Comparison of ENCODE assay signal across 8 mouse cellular contexts in genomic region chr14:47472743-47473546, GRCm38 (mm10). TPM values are rescaled to one million over a fixed set of nuclear protein-coding genes. Genes with fewer than 3 reads are reported as not detected.
A peak's percentile ranks its signal among the peaks of the same experiment; 100 is the strongest.
DNase-seq lines count a peak whose midpoint lies in the region; ATAC-seq and TF ChIP-seq lines count a peak whose summit lies in the region.

No protein-coding gene starts in this region.

- H3K4me1 ChIP-seq in cortical plate, adult 2 months (ENCODE audit: control insufficient read depth, insufficient read depth, low read length) = peaks cover 4% of the 10 kb centered on the region; the same call in 1 of the 2 replicates
- 0 out of 2 replicates have a peak, but pooled peaks cover 9% of the 10 kb centered on the region for H3K4me1 ChIP-seq in intestine, embryonic 14.5 days (replicated peaks; ENCODE audit: control insufficient read depth, insufficient read depth, low read length)
- peaks cover 9% of the 10 kb centered on the region; the same call in 1 of the 2 replicates for H3K4me1 ChIP-seq in limb, embryonic 14.5 days (ENCODE audit: control insufficient read depth, insufficient read depth, low read length)
- peaks cover 17% of the 10 kb centered on the region for H3K4me1 ChIP-seq in midbrain, embryonic 15.5 days

- peak overlapping the region; percentile 82 for H3K9ac ChIP-seq in intestine, embryonic 14.5 days (ENCODE audit: low read length)
- H3K9ac ChIP-seq in limb, embryonic 14.5 days (ENCODE audit: low read depth, low read length, severe bottlenecking) = peak overlapping the region; percentile 94
- H3K9ac ChIP-seq in midbrain, embryonic 15.5 days = peak overlapping the region; percentile 87

- H3K27ac ChIP-seq in cortical plate, adult 2 months (ENCODE audit: insufficient read depth, low read length) = peak overlapping the region; percentile 98
- H3K27ac ChIP-seq in intestine, embryonic 14.5 days (ENCODE audit: low read depth) = peak overlapping the region; percentile 80
- peak overlapping the region; percentile 79 for H3K27ac ChIP-seq in limb, embryonic 14.5 days (replicated peaks; ENCODE audit: low read depth, low read length)
- H3K27ac ChIP-seq in midbrain, embryonic 15.5 days = peak overlapping the region; percentile 91

- H3K4me2 ChIP-seq in intestine, embryonic 14.5 days (ENCODE audit: low read length) = peak overlapping the region; percentile 72
- peak overlapping the region; percentile 59 for H3K4me2 ChIP-seq in limb, embryonic 14.5 days (replicated peaks; ENCODE audit: low read depth, low read length, severe bottlenecking)
- H3K4me2 ChIP-seq in midbrain, embryonic 15.5 days = peak overlapping the region; percentile 58

- H3K4me3 ChIP-seq in cortical plate, adult 2 months (ENCODE audit: insufficient read depth, low read length) = peak overlapping the region; percentile 95
- peak overlapping the region; percentile 83 for H3K4me3 ChIP-seq in intestine, embryonic 14.5 days (ENCODE audit: low read depth, low read length)
- H3K4me3 ChIP-seq in limb, embryonic 14.5 days (replicated peaks; ENCODE audit: low read length) = peak overlapping the region; percentile 93
- peak overlapping the region; percentile 98 for H3K4me3 ChIP-seq in midbrain, embryonic 15.5 days

- no peaks in the 10 kb centered on the region for H3K36me3 ChIP-seq in intestine, embryonic 14.5 days (ENCODE audit: control insufficient read depth, insufficient read depth, low read length)
- H3K36me3 ChIP-seq in limb, embryonic 14.5 days (ENCODE audit: control insufficient read depth, insufficient read depth, low read length) = peaks cover 3% of the 10 kb centered on the region; the same call in 1 of the 2 replicates
- no peaks in the 10 kb centered on the region for H3K36me3 ChIP-seq in midbrain, embryonic 15.5 days (replicated peaks)

- H3K9me3 ChIP-seq in intestine, embryonic 14.5 days (ENCODE audit: control insufficient read depth, low read length) = no peaks in the 10 kb centered on the region
- no peaks in the 10 kb centered on the region for H3K9me3 ChIP-seq in limb, embryonic 14.5 days (ENCODE audit: control insufficient read depth, low read length)
- no peaks in the 10 kb centered on the region for H3K9me3 ChIP-seq in midbrain, embryonic 15.5 days

- peak; percentile 82 for ATAC-seq in intestine, embryonic 14.5 days (replicated peaks; ENCODE audit: low FRiP score, low TSS enrichment, low read depth)
- peak; percentile 65 for ATAC-seq in limb, embryonic 14.5 days (ENCODE audit: low FRiP score, low read depth)
- ATAC-seq in midbrain, embryonic 15.5 days (replicated peaks) = peak; percentile 71

- H3K27me3 ChIP-seq in intestine, embryonic 14.5 days (replicated peaks; ENCODE audit: control insufficient read depth, insufficient read depth, low read length) = no peaks in the 10 kb centered on the region
- H3K27me3 ChIP-seq in limb, embryonic 14.5 days (ENCODE audit: control insufficient read depth, insufficient read depth, low read length) = no peaks in the 10 kb centered on the region
- no peaks in the 10 kb centered on the region for H3K27me3 ChIP-seq in midbrain, embryonic 15.5 days (replicated peaks)

- no peak for TF ChIP-seq POLR2A in cortical plate, adult 2 months (IDR thresholded peaks at IDR 0.05; ENCODE audit: extremely low read depth, insufficient read depth, low read length)
- TF ChIP-seq POLR2A in limb, embryonic 14.5 days (IDR thresholded peaks at IDR 0.05; ENCODE audit: borderline replicate concordance, extremely low read depth, insufficient read depth, insufficient read length) = no peak

- WGBS in intestine, embryonic 14.5 days = 1% methylated on average over 56 of the region's 69 CpGs
- 3% methylated on average over 37 of the region's 69 CpGs for WGBS in limb, embryonic 14.5 days
- 1% methylated on average over 59 of the region's 69 CpGs for WGBS in midbrain, embryonic 15.5 days

- DNase-seq in 3134 (ENCODE audit: extremely low read depth, insufficient read length, low spot score) (peak; percentile 73), adipocyte (ENCODE audit: low spot score) (peak; percentile 12)
- DNase-seq in gastrocnemius, postnatal 25 days = peak; percentile 48
- DNase-seq in intestine, embryonic 14.5 days (ENCODE audit: low spot score) = peak; percentile 88
- peak; percentile 15 for DNase-seq in limb, embryonic 14.5 days (ENCODE audit: low spot score)
- DNase-seq in spleen, postnatal 14 days (ENCODE audit: low spot score in 2 of 2) = peak; percentile 43 to 62

- no peak for TF ChIP-seq CTCF in cortical plate, adult 2 months (IDR thresholded peaks at IDR 0.05; ENCODE audit: extremely low read depth, insufficient read depth, low read length)

RNA-seq across cellular contexts. Expression of gene Fbxo34, which starts 22.7 kb away (rescaled TPM):
- 61.0 and 63.0 TPM in 2 replicates for polyA plus RNA-seq in cortical plate, adult 2 months (2012; rRNA removed)
- 10 to 100 TPM in 1 of 2 experiments, 1 to 10 TPM in 1; 10.0 to 11.1 TPM for total RNA-seq in gastrocnemius, postnatal 25 days (2021)
- polyA plus RNA-seq in intestine, embryonic 14.5 days (2014; fragmentation: Nextera tagmentation; extraction: Ambion mirVana) = 24.3 and 27.8 TPM in 2 replicates
- 19.0 and 20.7 TPM in 2 replicates for polyA plus RNA-seq in limb, embryonic 14.5 days (2012; rRNA removed)
- polyA plus RNA-seq in limb, embryonic 14.5 days (2014; fragmentation: Nextera tagmentation; extraction: Ambion mirVana) = 26.0 and 27.1 TPM in 2 replicates
- 31.9 and 36.0 TPM in 2 replicates for polyA plus RNA-seq in midbrain, embryonic 15.5 days (2015; fragmentation: Nextera tagmentation; extraction: Ambion mirVana)

RNA-seq across cellular contexts. Expression of gene Dlgap5, which starts 54.7 kb away (rescaled TPM):
- polyA plus RNA-seq in cortical plate, adult 2 months (2012; rRNA removed) = 0.21 and 0.30 TPM in 2 replicates
- total RNA-seq in gastrocnemius, postnatal 25 days (2021) = under 1 TPM; 0.33 to 0.59 TPM
- polyA plus RNA-seq in intestine, embryonic 14.5 days (2014; fragmentation: Nextera tagmentation; extraction: Ambion mirVana) = 39.5 and 49.9 TPM in 2 replicates
- polyA plus RNA-seq in limb, embryonic 14.5 days (2012; rRNA removed) = 29.3 and 37.9 TPM in 2 replicates
- 32.5 and 40.9 TPM in 2 replicates for polyA plus RNA-seq in limb, embryonic 14.5 days (2014; fragmentation: Nextera tagmentation; extraction: Ambion mirVana)
- 6.8 and 7.8 TPM in 2 replicates for polyA plus RNA-seq in midbrain, embryonic 15.5 days (2015; fragmentation: Nextera tagmentation; extraction: Ambion mirVana)

Comparison
In these comparisons a context has a peak if more than half of its experiments do, and no peak if none do; other contexts are left out.
1. Peak in every context shown above with its lines: DNase-seq, ATAC-seq, H3K4me3 ChIP-seq and H3K27ac ChIP-seq.
2. DNase-seq: peak in every context shown above with its lines; median percentile 88 in intestine, embryonic 14.5 days; 73 in 3134; 52 in spleen, postnatal 14 days; 48 in gastrocnemius, postnatal 25 days; 15 in limb, embryonic 14.5 days; 12 in adipocyte.